Mouse (Mus musculus): ENCODE data around the gene Hfe. TPM values are rescaled to one million over a fixed set of nuclear protein-coding genes. Genes with fewer than 3 reads are reported as not detected.
"Not testable (repeated sequence)": the region's sequence is repeated elsewhere in the genome, so short reads cannot be mapped to it uniquely, and the experiment has no call there.

Hfe gene
- polyA plus RNA-seq, 1 experiment from 2014 or later: 3.7 TPM

- ATAC-seq (ENCODE audit: insufficient number of reproducible peaks, low FRiP score, low TSS enrichment, low read depth) (peak; percentile 92), DNase-seq (ENCODE audit: low spot score) (peak; percentile 82)
- Histone ChIP-seq H3K4me3 (ENCODE audit: low read depth, low read length) (peak within 1 kb of the TSS; percentile 41), H3K4me2 (ENCODE audit: low read depth, severe bottlenecking) (peak within 1 kb of the TSS; percentile 64), H3K27ac (replicated peaks; ENCODE audit: low read depth, low read length) (peak within 1 kb of the TSS; percentile 99), H3K9ac (ENCODE audit: low read length) (peak within 1 kb of the TSS; percentile 78)
- H3K9me3 ChIP-seq (ENCODE audit: control insufficient read depth, low read length); H3K36me3 ChIP-seq (ENCODE audit: control insufficient read depth, insufficient read depth, low read length); H3K4me1 ChIP-seq (ENCODE audit: control insufficient read depth, insufficient read depth, low read length); H3K27me3 ChIP-seq (ENCODE audit: control insufficient read depth, insufficient read depth, low read length): not testable (repeated sequence)
- WGBS: under 1% methylated on average over 39 of the region's 58 CpGs
Observed at GRCm38 (mm10) chr13:23746201-23747080, 35.8 kb upstream of the Hfe start, which contains the start of gene Hist1h2bb. Hist1h2bb (plus strand) TSS chr13:23746734.

- H3K36me3 ChIP-seq (ENCODE audit: control insufficient read depth, insufficient read depth, low read length): no peaks in the 10 kb centered on the region
- H3K27me3 ChIP-seq (ENCODE audit: control insufficient read depth, insufficient read depth, low read length): no peaks in the 10 kb centered on the region
- peak within 1 kb of the TSS; percentile 41 for H3K4me3 ChIP-seq (ENCODE audit: low read depth, low read length)
- peak within 1 kb of the TSS; percentile 78 for H3K9ac ChIP-seq (ENCODE audit: low read length)
- ATAC-seq (ENCODE audit: insufficient number of reproducible peaks, low FRiP score, low TSS enrichment, low read depth): peak; percentile 74; the same call in 1 of the 2 replicates
- 1% methylated on average over 23 of the region's 28 CpGs for WGBS
- peak within 1 kb of the TSS; percentile 64 for H3K4me2 ChIP-seq (ENCODE audit: low read depth, severe bottlenecking)
- no peaks in the 10 kb centered on the region for H3K9me3 ChIP-seq (ENCODE audit: control insufficient read depth, low read length)
- peak; percentile 84 for DNase-seq (ENCODE audit: low spot score)
- peak within 1 kb of the TSS; percentile 99 for H3K27ac ChIP-seq (replicated peaks; ENCODE audit: low read depth, low read length)
- no peaks in the 10 kb centered on the region for H3K4me1 ChIP-seq (ENCODE audit: control insufficient read depth, insufficient read depth, low read length)
Observed at GRCm38 (mm10) chr13:23745381-23746161, 34.9 kb upstream of the Hfe start, which contains the start of gene Hist1h3c. Hist1h3c (minus strand) TSS chr13:23745602.

- Histone ChIP-seq H3K9me3 (ENCODE audit: control insufficient read depth, low read length) (no peaks in the 10 kb centered on the region), H3K4me3 (ENCODE audit: low read depth, low read length) (peak overlapping the region; percentile 33), H3K4me2 (ENCODE audit: low read depth, severe bottlenecking) (peak overlapping the region; percentile 64), H3K27ac (replicated peaks; ENCODE audit: low read depth, low read length) (peak overlapping the region; percentile 89), H3K36me3 (ENCODE audit: control insufficient read depth, insufficient read depth, low read length) (no peaks in the 10 kb centered on the region), H3K9ac (ENCODE audit: low read length) (peak overlapping the region; percentile 71), H3K27me3 (ENCODE audit: control insufficient read depth, insufficient read depth, low read length) (no peaks in the 10 kb centered on the region), H3K4me1 (ENCODE audit: control insufficient read depth, insufficient read depth, low read length) (no peaks in the 10 kb centered on the region)
- DNase-seq (ENCODE audit: low spot score) (peak; percentile 26), ATAC-seq (ENCODE audit: insufficient number of reproducible peaks, low FRiP score, low TSS enrichment, low read depth) (no peak)
- WGBS: 2% methylated on average over 16 of the region's 36 CpGs
Observed at GRCm38 (mm10) chr13:23744421-23745380, 34.0 kb upstream of the Hfe start.

- Histone ChIP-seq H3K4me3 (ENCODE audit: low read depth, low read length) (no peak overlapping the region), H3K27me3 (ENCODE audit: control insufficient read depth, insufficient read depth, low read length) (no peaks in the 10 kb centered on the region), H3K9me3 (ENCODE audit: control insufficient read depth, low read length) (no peaks in the 10 kb centered on the region), H3K9ac (ENCODE audit: low read length) (peak overlapping the region; percentile 71; the same call in 1 of the 2 replicates), H3K4me1 (ENCODE audit: control insufficient read depth, insufficient read depth, low read length) (no peaks in the 10 kb centered on the region), H3K4me2 (ENCODE audit: low read depth, severe bottlenecking) (peak overlapping the region; percentile 64), H3K36me3 (ENCODE audit: control insufficient read depth, insufficient read depth, low read length) (no peaks in the 10 kb centered on the region), H3K27ac (replicated peaks; ENCODE audit: low read depth, low read length) (peak overlapping the region; percentile 89)
- ATAC-seq (ENCODE audit: insufficient number of reproducible peaks, low FRiP score, low TSS enrichment, low read depth) (no peak), DNase-seq (ENCODE audit: low spot score) (peak; percentile 53)
- WGBS: 54% methylated on average over 4 of the region's 4 CpGs
Observed at GRCm38 (mm10) chr13:23743963-23744362, 33.3 kb upstream of the Hfe start.

- H3K4me1 ChIP-seq (ENCODE audit: control insufficient read depth, insufficient read depth, low read length): no peaks in the 10 kb centered on the region
- no peaks in the 10 kb centered on the region for H3K36me3 ChIP-seq (ENCODE audit: control insufficient read depth, insufficient read depth, low read length)
- no peak overlapping the region for H3K4me2 ChIP-seq (ENCODE audit: low read depth, severe bottlenecking)
- WGBS: 84% methylated on average over 5 of the region's 5 CpGs
- ATAC-seq (ENCODE audit: insufficient number of reproducible peaks, low FRiP score, low TSS enrichment, low read depth) (no peak), DNase-seq (ENCODE audit: low spot score) (peak; percentile 21)
- H3K27ac ChIP-seq (replicated peaks; ENCODE audit: low read depth, low read length): no peak overlapping the region
- no peak overlapping the region for H3K9ac ChIP-seq (ENCODE audit: low read length)
- no peak overlapping the region for H3K4me3 ChIP-seq (ENCODE audit: low read depth, low read length)
- H3K9me3 ChIP-seq (ENCODE audit: control insufficient read depth, low read length): no peaks in the 10 kb centered on the region
- H3K27me3 ChIP-seq (ENCODE audit: control insufficient read depth, insufficient read depth, low read length): no peaks in the 10 kb centered on the region
Observed at GRCm38 (mm10) chr13:23743215-23743614, 32.6 kb upstream of the Hfe start.

GRCm38 (mm10) chr13:23742007-23742406, 31.4 kb upstream of the Hfe start:
- Histone ChIP-seq H3K27me3 (ENCODE audit: control insufficient read depth, insufficient read depth, low read length) (no peaks in the 10 kb centered on the region), H3K4me3 (ENCODE audit: low read depth, low read length) (no peak overlapping the region), H3K9me3 (ENCODE audit: control insufficient read depth, low read length) (no peaks in the 10 kb centered on the region), H3K36me3 (ENCODE audit: control insufficient read depth, insufficient read depth, low read length) (no peaks in the 10 kb centered on the region), H3K4me2 (ENCODE audit: low read depth, severe bottlenecking) (no peak overlapping the region), H3K9ac (ENCODE audit: low read length) (no peak overlapping the region), H3K4me1 (ENCODE audit: control insufficient read depth, insufficient read depth, low read length) (no peaks in the 10 kb centered on the region), H3K27ac (replicated peaks; ENCODE audit: low read depth, low read length) (no peak overlapping the region)
- ATAC-seq (ENCODE audit: insufficient number of reproducible peaks, low FRiP score, low TSS enrichment, low read depth): no peak
- no peak for DNase-seq (ENCODE audit: low spot score)

GRCm38 (mm10) chr13:23740910-23741309, 30.3 kb upstream of the Hfe start:
- 66% methylated on average over 5 of the region's 5 CpGs for WGBS
- Histone ChIP-seq H3K27ac (replicated peaks; ENCODE audit: low read depth, low read length) (peak overlapping the region; percentile 99; the same call in 1 of the 2 replicates), H3K4me2 (ENCODE audit: low read depth, severe bottlenecking) (peak overlapping the region; percentile 70; the same call in 1 of the 2 replicates), H3K36me3 (ENCODE audit: control insufficient read depth, insufficient read depth, low read length) (no peaks in the 10 kb centered on the region), H3K9me3 (ENCODE audit: control insufficient read depth, low read length) (no peaks in the 10 kb centered on the region), H3K4me3 (ENCODE audit: low read depth, low read length) (peak overlapping the region; percentile 48; the same call in 1 of the 2 replicates), H3K9ac (ENCODE audit: low read length) (no peak overlapping the region), H3K27me3 (ENCODE audit: control insufficient read depth, insufficient read depth, low read length) (no peaks in the 10 kb centered on the region), H3K4me1 (ENCODE audit: control insufficient read depth, insufficient read depth, low read length) (no peaks in the 10 kb centered on the region)
- DNase-seq (ENCODE audit: low spot score): peak; percentile 21
- ATAC-seq (ENCODE audit: insufficient number of reproducible peaks, low FRiP score, low TSS enrichment, low read depth): no peak
